Mouse (Mus musculus): ENCODE data around the gene Clic4. TPM values are rescaled to one million over a fixed set of nuclear protein-coding genes. Genes with fewer than 3 reads are reported as not detected.

Gene Clic4
- polyA plus RNA-seq, 1 experiment = 250 TPM

- peaks cover 22% of the 10 kb centered on the region for H3K36me3 ChIP-seq (ENCODE audit: control insufficient read depth, insufficient read depth)
- H3K4me2 ChIP-seq (ENCODE audit: low read depth) = peak overlapping the region; percentile 67
- no peaks in the 10 kb centered on the region for H3K27me3 ChIP-seq (ENCODE audit: control insufficient read depth, insufficient read depth, insufficient read length)
- H3K4me3 ChIP-seq = no peak overlapping the region
- no peak for TF ChIP-seq SRF (IDR thresholded peaks at IDR 0.05; ENCODE audit: control insufficient read depth, insufficient read length, low read depth)
- TF ChIP-seq E2F4 (IDR thresholded peaks at IDR 0.05; ENCODE audit: insufficient read depth) = no peak
- TF ChIP-seq USF1 (IDR thresholded peaks at IDR 0.05; ENCODE audit: low read depth) = no peak
- no peak for TF ChIP-seq MYOG (IDR thresholded peaks at IDR 0.05; ENCODE audit: control insufficient read depth in 1 of 3, insufficient read depth in 1 of 3, insufficient read length in 2 of 3, low read depth in 2 of 3)
- no peak for TF ChIP-seq MAX (IDR thresholded peaks at IDR 0.05; ENCODE audit: low read depth)
- TF ChIP-seq REST (IDR thresholded peaks at IDR 0.05; ENCODE audit: insufficient read depth, insufficient read length) = no peak
- TF ChIP-seq TCF12 (IDR thresholded peaks at IDR 0.05; ENCODE audit: insufficient read depth, poor library complexity, severe bottlenecking) = no peak
- no peak for TF ChIP-seq POLR2A (IDR thresholded peaks at IDR 0.05; ENCODE audit: insufficient read length, low read depth)
- no peak for TF ChIP-seq CEBPB (IDR thresholded peaks at IDR 0.05; ENCODE audit: insufficient read depth, poor library complexity, severe bottlenecking)
- TF ChIP-seq TCF3 (IDR thresholded peaks at IDR 0.05; ENCODE audit: insufficient read length, low read depth) = no peak
- TF ChIP-seq POLR2AphosphoS2 (IDR thresholded peaks at IDR 0.05; ENCODE audit: insufficient read length, low read depth) = no peak
- no peak for TF ChIP-seq MYOD1 (IDR thresholded peaks at IDR 0.05; ENCODE audit: control insufficient read depth in 1 of 3, insufficient read length in 2 of 3, low read depth in 2 of 3)
- H3ac ChIP-seq (ENCODE audit: control insufficient read depth, insufficient read length) = no peak overlapping the region
- peaks cover 100% of the 10 kb centered on the region for H3K79me2 ChIP-seq (ENCODE audit: control insufficient read depth, insufficient read depth)
Observed at GRCm38 (mm10) chr4:135246444-135246843, 26.2 kb downstream of the Clic4 start.

GRCm38 (mm10) chr4:135245841-135246240 is 26.8 kb downstream of the Clic4 start:
- no peak overlapping the region for H3K4me2 ChIP-seq (ENCODE audit: low read depth)
- TF ChIP-seq POLR2AphosphoS2 (IDR thresholded peaks at IDR 0.05; ENCODE audit: insufficient read length, low read depth) = peak; percentile 32
- TF ChIP-seq TCF12 (IDR thresholded peaks at IDR 0.05; ENCODE audit: insufficient read depth, poor library complexity, severe bottlenecking) = no peak
- TF ChIP-seq E2F4 (IDR thresholded peaks at IDR 0.05; ENCODE audit: insufficient read depth) = no peak
- no peak for TF ChIP-seq MAX (IDR thresholded peaks at IDR 0.05; ENCODE audit: low read depth)

GRCm38 (mm10) chr4:135244335-135244734 is 28.3 kb downstream of the Clic4 start:
- H3K4me2 ChIP-seq (ENCODE audit: low read depth) = no peak overlapping the region
- no peak overlapping the region for H3K4me3 ChIP-seq
- TF ChIP-seq REST (IDR thresholded peaks at IDR 0.05; ENCODE audit: insufficient read depth, insufficient read length) (no peak), TCF12 (IDR thresholded peaks at IDR 0.05; ENCODE audit: insufficient read depth, poor library complexity, severe bottlenecking) (no peak), POLR2AphosphoS2 (IDR thresholded peaks at IDR 0.05; ENCODE audit: insufficient read length, low read depth) (no peak), POLR2A (IDR thresholded peaks at IDR 0.05; ENCODE audit: insufficient read length, low read depth) (no peak), USF1 (IDR thresholded peaks at IDR 0.05; ENCODE audit: low read depth) (no peak), TCF3 (IDR thresholded peaks at IDR 0.05; ENCODE audit: insufficient read length, low read depth) (no peak), CEBPB (IDR thresholded peaks at IDR 0.05; ENCODE audit: insufficient read depth, poor library complexity, severe bottlenecking) (no peak), MYOD1 (IDR thresholded peaks at IDR 0.05; ENCODE audit: control insufficient read depth in 1 of 3, insufficient read length in 2 of 3, low read depth in 2 of 3) (no peak), E2F4 (IDR thresholded peaks at IDR 0.05; ENCODE audit: insufficient read depth) (no peak), MAX (IDR thresholded peaks at IDR 0.05; ENCODE audit: low read depth) (no peak), MYOG (IDR thresholded peaks at IDR 0.05; ENCODE audit: control insufficient read depth in 1 of 3, insufficient read depth in 1 of 3, insufficient read length in 2 of 3, low read depth in 2 of 3) (no peak), SRF (IDR thresholded peaks at IDR 0.05; ENCODE audit: control insufficient read depth, insufficient read length, low read depth) (no peak)
- H3ac ChIP-seq (ENCODE audit: control insufficient read depth, insufficient read length) = no peak overlapping the region
- H3K27me3 ChIP-seq (ENCODE audit: control insufficient read depth, insufficient read depth, insufficient read length) = no peaks in the 10 kb centered on the region
- H3K79me2 ChIP-seq (ENCODE audit: control insufficient read depth, insufficient read depth) = peaks cover 100% of the 10 kb centered on the region
- H3K36me3 ChIP-seq (ENCODE audit: control insufficient read depth, insufficient read depth) = peaks cover 12% of the 10 kb centered on the region

More at GRCm38 (mm10) chr4:135245841-135246240, 26.8 kb downstream of the Clic4 start:
- Histone ChIP-seq H3K36me3 (ENCODE audit: control insufficient read depth, insufficient read depth) (peaks cover 22% of the 10 kb centered on the region), H3ac (ENCODE audit: control insufficient read depth, insufficient read length) (no peak overlapping the region), H3K4me3 (no peak overlapping the region), H3K79me2 (ENCODE audit: control insufficient read depth, insufficient read depth) (peaks cover 100% of the 10 kb centered on the region), H3K27me3 (ENCODE audit: control insufficient read depth, insufficient read depth, insufficient read length) (no peaks in the 10 kb centered on the region)

GRCm38 (mm10) chr4:135242913-135243541 is 29.6 kb downstream of the Clic4 start:
- H3K79me2 ChIP-seq (ENCODE audit: control insufficient read depth, insufficient read depth) = peaks cover 100% of the 10 kb centered on the region
- H3K4me2 ChIP-seq (ENCODE audit: low read depth) = no peak overlapping the region
- no peaks in the 10 kb centered on the region for H3K27me3 ChIP-seq (ENCODE audit: control insufficient read depth, insufficient read depth, insufficient read length)
- peaks cover 11% of the 10 kb centered on the region for H3K36me3 ChIP-seq (ENCODE audit: control insufficient read depth, insufficient read depth)
- no peak for TF ChIP-seq SRF (IDR thresholded peaks at IDR 0.05; ENCODE audit: control insufficient read depth, insufficient read length, low read depth)
- TF ChIP-seq MYOG (IDR thresholded peaks at IDR 0.05; ENCODE audit: control insufficient read depth in 1 of 3, insufficient read depth in 1 of 3, insufficient read length in 2 of 3, low read depth in 2 of 3) = no peak
- no peak for TF ChIP-seq POLR2AphosphoS2 (IDR thresholded peaks at IDR 0.05; ENCODE audit: insufficient read length, low read depth)
- no peak for TF ChIP-seq TCF3 (IDR thresholded peaks at IDR 0.05; ENCODE audit: insufficient read length, low read depth)
- no peak for TF ChIP-seq REST (IDR thresholded peaks at IDR 0.05; ENCODE audit: insufficient read depth, insufficient read length)
- TF ChIP-seq CEBPB (IDR thresholded peaks at IDR 0.05; ENCODE audit: insufficient read depth, poor library complexity, severe bottlenecking) = no peak
- no peak for TF ChIP-seq E2F4 (IDR thresholded peaks at IDR 0.05; ENCODE audit: insufficient read depth)
- TF ChIP-seq MAX (IDR thresholded peaks at IDR 0.05; ENCODE audit: low read depth) = no peak
- TF ChIP-seq MYOD1 (IDR thresholded peaks at IDR 0.05; ENCODE audit: control insufficient read depth in 1 of 3, insufficient read length in 2 of 3, low read depth in 2 of 3) = no peak
- no peak for TF ChIP-seq POLR2A (IDR thresholded peaks at IDR 0.05; ENCODE audit: insufficient read length, low read depth)
- no peak for TF ChIP-seq USF1 (IDR thresholded peaks at IDR 0.05; ENCODE audit: low read depth)
- TF ChIP-seq TCF12 (IDR thresholded peaks at IDR 0.05; ENCODE audit: insufficient read depth, poor library complexity, severe bottlenecking) = no peak
- H3K4me3 ChIP-seq = no peak overlapping the region
- no peak overlapping the region for H3ac ChIP-seq (ENCODE audit: control insufficient read depth, insufficient read length)

All from myocyte (in vitro differentiated cells).